Mouse (Mus musculus) erythroblast, embryonic 14.5 days (primary cell): ENCODE measurements around the gene Sp7. TPM values are rescaled to one million over a fixed set of nuclear protein-coding genes. Genes with fewer than 3 reads are reported as not detected.

Experiments
- H3K27me3 ChIP-seq: 2 replicates; pipeline ENCODE4 v1.6.1; 2012; ENCODE audit warnings: inconsistent platforms; ENCODE audit not compliant: control insufficient read depth
- H3K36me3 ChIP-seq: 2 replicates; pipeline ENCODE4 v1.6.1; 2012; ENCODE audit warnings: mild to moderate bottlenecking, inconsistent platforms; ENCODE audit not compliant: control insufficient read depth
- H3K4me1 ChIP-seq: 2 replicates; pipeline ENCODE4 v1.6.1; 2012; ENCODE audit warnings: inconsistent platforms; ENCODE audit not compliant: control insufficient read depth
- H3K4me3 ChIP-seq: replicated peaks from 2 replicates; pipeline ENCODE3; 2012; ENCODE audit warnings: moderate library complexity, mild to moderate bottlenecking, inconsistent platforms
- H3K9me3 ChIP-seq: 2 replicates; pipeline ENCODE4 v1.6.1; 2012; ENCODE audit warnings: low read length, inconsistent platforms, mixed read lengths; ENCODE audit not compliant: control insufficient read depth
- GATA1 ChIP-seq: IDR thresholded peaks from 2 replicates; pipeline ENCODE4 v1.6.1; 2012; ENCODE audit warnings: low read length, inconsistent platforms, mixed read lengths
- TAL1 ChIP-seq: IDR thresholded peaks from 3 replicates; pipeline ENCODE4 v1.6.1; 2012; ENCODE audit warnings: low read length, inconsistent platforms, mixed read lengths
- polyA plus RNA-seq: library from polyadenylated mRNA; stranded (reverse); fragments of >175 nt; gene quantifications from 2 replicates; pipeline ENCODE4 v1.2.3, GENCODE M21; 2012

The Sp7 gene
- polyA plus RNA-seq, 1 experiment = not detected

GRCm38 (mm10) chr15:102370727-102371126 lies 3.7 kb upstream of the Sp7 start:
- peaks cover 90% of the 10 kb centered on the region for H3K27me3 ChIP-seq

GRCm38 (mm10) chr15:102369972-102370371 lies 3.0 kb upstream of the Sp7 start:
- no peak overlapping the region for H3K4me3 ChIP-seq
- H3K27me3 ChIP-seq = peaks cover 90% of the 10 kb centered on the region
- no peaks in the 10 kb centered on the region for H3K36me3 ChIP-seq
- no peaks in the 10 kb centered on the region for H3K4me1 ChIP-seq
- H3K9me3 ChIP-seq = peaks cover 9% of the 10 kb centered on the region
- TF ChIP-seq TAL1 (no peak), GATA1 (no peak)

More at GRCm38 (mm10) chr15:102370727-102371126, 3.7 kb upstream of the Sp7 start:
- H3K4me1 ChIP-seq = no peaks in the 10 kb centered on the region
- peaks cover 9% of the 10 kb centered on the region for H3K9me3 ChIP-seq
- no peaks in the 10 kb centered on the region for H3K36me3 ChIP-seq
- no peak overlapping the region for H3K4me3 ChIP-seq
- TF ChIP-seq GATA1 (no peak), TAL1 (no peak)

GRCm38 (mm10) chr15:102366238-102366637 lies 744 bp downstream of the Sp7 start:
- TF ChIP-seq GATA1 (no peak), TAL1 (no peak)
- Histone ChIP-seq H3K27me3 (peaks cover 92% of the 10 kb centered on the region), H3K36me3 (no peaks in the 10 kb centered on the region), H3K4me1 (no peaks in the 10 kb centered on the region), H3K9me3 (peaks cover 9% of the 10 kb centered on the region), H3K4me3 (no peak overlapping the region)

GRCm38 (mm10) chr15:102364678-102365077 lies 2.3 kb downstream of the Sp7 start:
- Histone ChIP-seq H3K4me1 (no peaks in the 10 kb centered on the region), H3K9me3 (peaks cover 9% of the 10 kb centered on the region), H3K36me3 (no peaks in the 10 kb centered on the region), H3K4me3 (no peak overlapping the region), H3K27me3 (peaks cover 88% of the 10 kb centered on the region)
- no peak for TF ChIP-seq TAL1

- peaks cover 90% of the 10 kb centered on the region for H3K27me3 ChIP-seq
- H3K4me3 ChIP-seq = no peak overlapping the region
- H3K4me1 ChIP-seq = no peaks in the 10 kb centered on the region
- no peaks in the 10 kb centered on the region for H3K36me3 ChIP-seq
- no peak for TF ChIP-seq TAL1
- no peak for TF ChIP-seq GATA1
- peaks cover 7% of the 10 kb centered on the region for H3K9me3 ChIP-seq
Measured at GRCm38 (mm10) chr15:102362648-102363047, 4.3 kb downstream of the Sp7 start.

- Histone ChIP-seq H3K36me3 (no peaks in the 10 kb centered on the region), H3K27me3 (peaks cover 92% of the 10 kb centered on the region), H3K4me1 (peaks cover 11% of the 10 kb centered on the region), H3K9me3 (peaks cover 6% of the 10 kb centered on the region; the same call in 1 of the 2 replicates), H3K4me3 (no peak overlapping the region)
- TF ChIP-seq GATA1 (no peak), TAL1 (no peak)
Measured at GRCm38 (mm10) chr15:102358834-102359233, 8.1 kb downstream of the Sp7 start.

GRCm38 (mm10) chr15:102358126-102358525 lies 8.9 kb downstream of the Sp7 start:
- H3K9me3 ChIP-seq = peaks cover 6% of the 10 kb centered on the region; the same call in 1 of the 2 replicates
- H3K4me3 ChIP-seq = no peak overlapping the region
- H3K27me3 ChIP-seq = peaks cover 89% of the 10 kb centered on the region
- H3K4me1 ChIP-seq = peaks cover 11% of the 10 kb centered on the region
- H3K36me3 ChIP-seq = no peaks in the 10 kb centered on the region
- no peak for TF ChIP-seq GATA1
- TF ChIP-seq TAL1 = no peak

GRCm38 (mm10) chr15:102356501-102357325 lies 10.3 kb downstream of the Sp7 start:
- Histone ChIP-seq H3K4me3 (no peak overlapping the region), H3K27me3 (peaks cover 82% of the 10 kb centered on the region), H3K9me3 (peaks cover 6% of the 10 kb centered on the region; the same call in 1 of the 2 replicates), H3K36me3 (no peaks in the 10 kb centered on the region), H3K4me1 (peaks cover 11% of the 10 kb centered on the region)
- TF ChIP-seq GATA1 (no peak), TAL1 (no peak)

GRCm38 (mm10) chr15:102355871-102356441 lies 11.0 kb downstream of the Sp7 start:
- peaks cover 6% of the 10 kb centered on the region; the same call in 1 of the 2 replicates for H3K9me3 ChIP-seq
- peaks cover 17% of the 10 kb centered on the region for H3K4me1 ChIP-seq
- H3K27me3 ChIP-seq = peaks cover 79% of the 10 kb centered on the region
- TF ChIP-seq TAL1 (no peak), GATA1 (no peak)
- H3K36me3 ChIP-seq = no peaks in the 10 kb centered on the region
- peak overlapping the region; percentile 45 for H3K4me3 ChIP-seq
